Mouse (Mus musculus): Measurements from ENCODE around the gene Shbg. TPM values are rescaled to one million over a fixed set of nuclear protein-coding genes. Genes with fewer than 3 reads are reported as not detected.

Gene Shbg
- polyA plus RNA-seq, 1 experiment from 2014 or later = not detected

DNA sequence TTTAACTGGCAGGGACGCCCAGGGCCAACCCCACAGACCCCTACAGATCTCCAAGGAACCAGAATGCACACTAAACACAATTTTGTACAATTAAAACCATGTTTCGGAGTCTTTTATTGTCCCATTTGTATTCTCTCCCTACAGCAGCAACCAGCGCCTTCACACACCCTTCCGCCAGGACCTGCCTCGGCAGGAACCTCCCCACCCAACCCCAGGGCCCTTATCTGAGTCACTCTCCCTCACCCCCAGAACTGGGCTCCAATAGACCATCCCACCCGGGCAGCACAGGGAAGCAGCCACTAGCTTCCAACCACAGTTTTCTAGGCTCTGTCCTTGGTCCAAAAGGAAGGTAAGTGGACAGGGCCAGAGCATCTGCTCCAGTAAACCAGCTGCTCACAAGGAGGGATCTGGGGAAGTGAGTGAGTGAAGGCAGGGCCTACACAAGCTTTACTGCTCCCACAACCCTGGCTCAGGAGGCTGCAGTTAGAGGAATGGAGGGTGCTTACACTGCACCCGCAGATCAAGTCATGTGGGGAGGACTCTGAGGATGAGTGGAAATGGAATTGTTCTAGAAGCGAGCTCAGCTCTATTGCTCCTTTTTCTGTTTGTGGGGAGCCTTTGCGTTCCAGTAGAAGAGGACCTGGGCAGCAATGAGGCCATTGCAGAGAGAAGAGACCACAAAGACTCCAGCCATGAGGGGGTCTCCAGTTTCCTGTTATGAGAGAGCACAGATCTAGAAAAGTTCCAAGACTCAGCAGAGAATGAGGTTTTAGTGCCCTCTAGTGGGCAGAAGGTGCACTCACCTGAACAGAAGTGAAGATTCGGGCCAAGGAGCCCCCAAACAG, 39.1 kb upstream of the Shbg start:
- 77% methylated on average over 10 of the region's 10 CpGs for WGBS
- H3K27ac ChIP-seq = peak overlapping the region; percentile 11; the same call in 1 of the 2 replicates
- H3K4me3 ChIP-seq = no peak overlapping the region; the same call in 1 of the 2 replicates

DNA sequence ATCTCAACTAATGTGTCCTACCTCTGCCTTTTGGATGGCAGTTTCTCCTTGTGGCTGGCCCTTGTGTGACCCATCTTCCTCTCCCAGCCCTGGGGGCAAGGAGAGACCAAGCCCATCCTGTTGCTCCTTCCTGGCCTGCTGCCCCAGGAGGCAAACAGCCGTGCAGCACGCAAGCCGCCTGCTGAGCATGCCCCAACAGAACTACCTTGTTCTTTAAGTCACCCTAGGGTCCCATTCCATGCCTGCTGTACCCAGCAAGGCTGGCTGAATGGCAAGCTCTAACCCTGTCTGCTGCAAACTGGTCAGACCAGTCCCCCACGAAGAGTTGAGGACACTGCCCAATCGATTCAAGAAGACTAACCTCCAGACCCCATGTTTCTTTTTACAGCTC, 38.4 kb upstream of the Shbg start:
- Histone ChIP-seq H3K36me3 (peaks cover 75% of the 10 kb centered on the region), H3K27me3 (no peaks in the 10 kb centered on the region), H3K4me1 (peaks cover 24% of the 10 kb centered on the region), H3K9ac (peak overlapping the region; percentile 31; the same call in 1 of the 2 replicates), H3K27ac (no peak overlapping the region; the same call in 1 of the 2 replicates), H3K4me3 (no peak overlapping the region), H3K4me2 (replicated peaks) (peak overlapping the region; percentile 19; the same call in 1 of the 2 replicates), H3K9me3 (no peaks in the 10 kb centered on the region)
- 79% methylated on average over 5 of the region's 5 CpGs for WGBS
- no peak for ATAC-seq (ENCODE audit: low FRiP score, low read depth)

More for the DNA sequence above, 39.1 kb upstream of the Shbg start:
- no peak for ATAC-seq (ENCODE audit: low FRiP score, low read depth)
- peak overlapping the region; percentile 14; the same call in 1 of the 2 replicates for H3K4me2 ChIP-seq (replicated peaks)
- H3K9ac ChIP-seq = 0 out of 2 replicates have a peak overlapping the region, but pooled peaks have one; percentile 4
- H3K27me3 ChIP-seq = no peaks in the 10 kb centered on the region
- no peaks in the 10 kb centered on the region for H3K9me3 ChIP-seq
- peaks cover 68% of the 10 kb centered on the region for H3K36me3 ChIP-seq
- H3K4me1 ChIP-seq = peaks cover 32% of the 10 kb centered on the region

DNA sequence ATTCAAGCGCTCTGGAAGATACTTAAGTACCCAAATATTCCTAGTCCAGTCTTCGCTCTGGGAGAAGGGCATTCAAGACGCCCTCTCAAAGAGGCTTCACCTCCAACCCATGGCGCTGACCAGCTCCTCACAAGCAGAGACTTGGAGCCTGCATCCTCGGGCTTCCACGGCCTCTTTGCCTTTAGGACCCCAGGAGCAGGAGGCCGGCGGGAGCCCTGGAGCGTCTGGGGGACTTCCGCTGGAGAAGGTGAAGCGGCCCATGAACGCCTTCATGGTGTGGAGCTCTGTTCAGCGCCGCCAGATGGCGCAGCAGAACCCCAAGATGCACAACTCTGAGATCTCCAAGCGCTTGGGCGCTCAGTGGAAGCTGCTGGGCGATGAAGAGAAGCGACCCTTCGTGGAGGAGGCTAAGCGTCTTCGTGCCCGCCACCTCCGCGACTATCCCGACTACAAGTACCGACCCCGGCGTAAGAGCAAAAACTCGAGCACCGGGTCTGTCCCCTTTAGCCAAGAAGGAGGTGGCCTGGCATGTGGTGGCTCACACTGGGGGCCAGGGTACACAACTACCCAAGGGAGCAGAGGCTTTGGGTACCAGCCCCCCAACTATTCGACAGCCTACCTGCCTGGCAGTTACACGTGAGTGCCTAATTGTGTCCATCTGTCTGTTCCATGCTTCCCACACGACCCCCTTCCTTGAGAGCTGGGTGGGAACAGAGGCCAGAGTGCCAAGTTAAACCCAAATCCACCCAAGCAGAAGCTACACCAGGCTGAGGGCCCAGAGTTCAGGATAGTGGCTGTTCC, 37.8 kb upstream of the Shbg start, which contains the start of gene Sox15:
Sox15 (plus strand) TSS at position 51 of the 801 bp plus-strand sequence.
- Histone ChIP-seq H3K27ac (peak within 1 kb of the TSS; percentile 55; the same call in 1 of the 2 replicates), H3K4me2 (replicated peaks) (peak within 1 kb of the TSS; percentile 36), H3K4me3 (no peak within 1 kb of the TSS), H3K36me3 (peaks cover 81% of the 10 kb centered on the region), H3K27me3 (no peaks in the 10 kb centered on the region), H3K4me1 (peaks cover 24% of the 10 kb centered on the region), H3K9me3 (no peaks in the 10 kb centered on the region), H3K9ac (peak within 1 kb of the TSS; percentile 39)
- WGBS = 18% methylated on average over 34 of the region's 34 CpGs
- ATAC-seq (ENCODE audit: low FRiP score, low read depth) = peak; percentile 79

DNA sequence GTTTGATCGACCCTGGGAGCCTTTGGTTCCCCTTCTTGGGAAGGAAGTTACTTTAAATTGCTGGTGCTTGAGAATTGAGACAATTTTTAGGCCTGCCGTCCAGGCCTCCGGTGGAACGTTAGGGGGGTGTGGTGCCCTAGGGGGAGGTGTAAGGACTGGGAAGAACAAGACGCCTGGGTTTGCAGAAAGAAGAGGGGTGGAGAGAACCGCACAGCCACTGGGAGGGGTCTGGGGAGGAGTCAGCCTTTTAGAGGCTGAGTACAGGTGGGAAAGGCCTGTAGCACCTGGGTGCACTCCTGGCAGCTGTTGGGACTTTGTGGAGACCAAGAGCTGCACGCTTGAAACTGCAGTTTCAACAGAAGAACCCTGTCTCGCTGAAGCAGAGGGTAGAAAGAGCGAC, 37.1 kb upstream of the Shbg start:
- no peaks in the 10 kb centered on the region for H3K9me3 ChIP-seq
- H3K36me3 ChIP-seq = peaks cover 82% of the 10 kb centered on the region
- H3K4me3 ChIP-seq = no peak overlapping the region
- no peak for ATAC-seq (ENCODE audit: low FRiP score, low read depth)
- peaks cover 24% of the 10 kb centered on the region for H3K4me1 ChIP-seq
- H3K4me2 ChIP-seq (replicated peaks) = no peak overlapping the region
- H3K9ac ChIP-seq = peak overlapping the region; percentile 26; the same call in 1 of the 2 replicates
- H3K27me3 ChIP-seq = no peaks in the 10 kb centered on the region
- peak overlapping the region; percentile 55; the same call in 1 of the 2 replicates for H3K27ac ChIP-seq
- 24% methylated on average over 9 of the region's 9 CpGs for WGBS

DNA sequence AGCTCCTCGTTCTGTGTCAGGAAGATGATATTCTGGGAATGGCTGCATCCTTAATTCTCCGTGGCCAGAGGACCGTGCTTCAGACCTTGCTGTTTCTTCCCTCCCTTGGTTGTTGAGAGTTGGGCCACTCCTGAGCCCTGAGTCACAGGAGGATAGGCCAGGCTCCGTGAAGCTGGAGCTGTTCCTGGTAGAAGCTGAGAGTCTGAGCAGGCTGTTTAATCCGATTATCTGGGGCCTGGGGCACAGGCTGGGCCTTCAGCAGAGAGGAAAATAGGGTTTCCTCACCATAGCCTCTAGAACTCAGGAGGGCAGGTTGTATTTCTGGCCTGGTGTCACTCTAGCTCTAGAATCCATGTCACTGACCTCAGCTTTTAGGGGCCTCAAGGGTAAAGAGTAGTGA, 35.7 kb upstream of the Shbg start:
- Histone ChIP-seq H3K4me2 (replicated peaks) (no peak overlapping the region), H3K9ac (0 out of 2 replicates have a peak overlapping the region, but pooled peaks have one; percentile 36), H3K36me3 (peaks cover 83% of the 10 kb centered on the region), H3K9me3 (no peaks in the 10 kb centered on the region), H3K27me3 (no peaks in the 10 kb centered on the region), H3K4me3 (no peak overlapping the region), H3K4me1 (peaks cover 24% of the 10 kb centered on the region), H3K27ac (no peak overlapping the region)
- WGBS = 76% methylated on average over 5 of the region's 5 CpGs
- ATAC-seq (ENCODE audit: low FRiP score, low read depth) = no peak

DNA sequence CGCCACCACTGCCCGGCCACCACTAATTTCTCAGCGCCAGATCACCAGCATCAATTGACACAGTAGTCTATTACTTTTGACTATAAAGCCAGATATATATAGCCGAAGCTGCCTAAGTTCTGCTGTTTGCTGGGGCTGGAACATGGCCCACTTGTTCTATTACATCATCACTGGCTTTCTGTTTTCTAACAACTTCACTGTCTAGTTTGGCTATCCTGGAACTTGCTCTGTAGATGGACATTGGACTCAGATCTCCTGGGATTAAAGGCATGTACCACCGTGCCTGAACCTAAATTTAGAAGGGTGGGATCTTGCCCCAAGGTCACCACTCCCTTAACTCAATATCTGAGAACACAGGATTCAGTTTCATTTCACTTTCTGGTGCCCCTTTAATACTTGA, 28.2 kb upstream of the Shbg start:
- no peak for ATAC-seq (ENCODE audit: low FRiP score, low read depth)
- Histone ChIP-seq H3K9ac (no peak overlapping the region), H3K27ac (no peak overlapping the region), H3K4me2 (replicated peaks) (no peak overlapping the region), H3K27me3 (no peaks in the 10 kb centered on the region), H3K4me1 (no peaks in the 10 kb centered on the region), H3K36me3 (peaks cover 98% of the 10 kb centered on the region), H3K9me3 (no peaks in the 10 kb centered on the region), H3K4me3 (no peak overlapping the region)
- 92% methylated on average over 5 of the region's 5 CpGs for WGBS

DNA sequence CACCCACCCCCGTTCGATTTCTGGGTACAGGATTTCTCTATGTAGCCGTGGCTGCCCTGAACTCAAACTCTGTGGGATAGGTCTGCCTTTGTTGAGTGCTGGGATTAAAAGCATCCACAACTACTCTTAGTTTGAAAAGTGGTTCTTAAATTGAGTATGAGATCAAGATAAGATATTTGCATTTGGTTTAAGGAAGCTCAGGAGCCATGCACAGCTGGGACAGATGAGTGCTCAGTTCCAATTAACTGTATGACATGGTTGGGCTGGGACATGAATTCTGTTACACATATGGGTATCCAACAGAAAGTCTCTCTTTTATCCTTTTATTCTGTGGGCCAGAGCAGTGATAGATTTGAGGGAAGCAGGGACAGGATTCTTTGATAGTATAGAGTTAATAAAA, 17.8 kb upstream of the Shbg start:
- H3K36me3 ChIP-seq = peaks cover 36% of the 10 kb centered on the region
- no peak overlapping the region for H3K27ac ChIP-seq
- peaks cover 22% of the 10 kb centered on the region for H3K4me1 ChIP-seq
- WGBS = 88% methylated on average over 3 of the region's 3 CpGs
- H3K9ac ChIP-seq = 0 out of 2 replicates have a peak overlapping the region, but pooled peaks have one; percentile 4
- H3K9me3 ChIP-seq = no peaks in the 10 kb centered on the region
- H3K27me3 ChIP-seq = no peaks in the 10 kb centered on the region
- peak overlapping the region; percentile 79 for H3K4me2 ChIP-seq (replicated peaks)
- H3K4me3 ChIP-seq = no peak overlapping the region
- no peak for ATAC-seq (ENCODE audit: low FRiP score, low read depth)

DNA sequence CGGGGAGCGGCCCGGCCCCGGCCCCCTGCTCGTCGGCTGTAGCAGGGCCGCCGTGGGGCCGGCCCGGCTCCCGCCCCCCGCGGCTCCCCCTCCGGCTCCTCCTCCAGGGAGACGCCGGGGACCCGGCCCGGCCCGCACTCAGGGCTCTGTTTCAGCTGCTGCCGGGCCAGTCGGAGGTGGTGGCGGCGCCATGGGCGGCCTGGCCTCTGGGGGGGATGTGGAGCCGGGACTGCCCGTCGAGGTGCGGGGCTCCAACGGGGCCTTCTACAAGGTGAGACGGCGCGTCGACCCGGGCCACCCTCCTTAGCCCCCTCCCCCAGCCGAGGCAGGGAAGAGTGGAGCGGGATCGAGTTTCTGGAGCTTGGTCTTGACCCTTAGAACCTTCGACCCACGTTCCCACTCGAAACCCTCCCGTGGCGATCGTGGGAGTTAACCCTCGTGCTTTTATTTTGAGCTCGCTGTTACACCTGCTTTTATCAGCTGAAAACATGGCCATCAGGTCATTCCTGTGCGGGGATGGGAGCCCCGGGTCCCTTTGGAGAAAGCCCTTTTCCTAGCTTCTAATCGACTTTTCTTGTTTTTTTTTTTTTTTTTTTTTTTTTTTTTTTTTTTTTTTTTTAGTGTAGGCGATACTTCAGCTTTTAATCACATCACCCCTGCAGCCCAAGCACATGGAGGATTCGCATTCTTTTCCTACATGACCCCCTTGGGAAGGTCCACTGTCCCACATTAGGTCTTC, 15.6 kb upstream of the Shbg start:
- H3K27ac ChIP-seq = peak overlapping the region; percentile 94
- ATAC-seq (ENCODE audit: low FRiP score, low read depth) = peak; percentile 52
- peaks cover 22% of the 10 kb centered on the region for H3K4me1 ChIP-seq
- H3K9me3 ChIP-seq = no peaks in the 10 kb centered on the region
- H3K9ac ChIP-seq = peak overlapping the region; percentile 96
- no peaks in the 10 kb centered on the region for H3K27me3 ChIP-seq
- H3K36me3 ChIP-seq = peaks cover 19% of the 10 kb centered on the region
- H3K4me2 ChIP-seq (replicated peaks) = peak overlapping the region; percentile 79
- under 1% methylated on average over 36 of the region's 50 CpGs for WGBS
- peak overlapping the region; percentile 75 for H3K4me3 ChIP-seq

DNA sequence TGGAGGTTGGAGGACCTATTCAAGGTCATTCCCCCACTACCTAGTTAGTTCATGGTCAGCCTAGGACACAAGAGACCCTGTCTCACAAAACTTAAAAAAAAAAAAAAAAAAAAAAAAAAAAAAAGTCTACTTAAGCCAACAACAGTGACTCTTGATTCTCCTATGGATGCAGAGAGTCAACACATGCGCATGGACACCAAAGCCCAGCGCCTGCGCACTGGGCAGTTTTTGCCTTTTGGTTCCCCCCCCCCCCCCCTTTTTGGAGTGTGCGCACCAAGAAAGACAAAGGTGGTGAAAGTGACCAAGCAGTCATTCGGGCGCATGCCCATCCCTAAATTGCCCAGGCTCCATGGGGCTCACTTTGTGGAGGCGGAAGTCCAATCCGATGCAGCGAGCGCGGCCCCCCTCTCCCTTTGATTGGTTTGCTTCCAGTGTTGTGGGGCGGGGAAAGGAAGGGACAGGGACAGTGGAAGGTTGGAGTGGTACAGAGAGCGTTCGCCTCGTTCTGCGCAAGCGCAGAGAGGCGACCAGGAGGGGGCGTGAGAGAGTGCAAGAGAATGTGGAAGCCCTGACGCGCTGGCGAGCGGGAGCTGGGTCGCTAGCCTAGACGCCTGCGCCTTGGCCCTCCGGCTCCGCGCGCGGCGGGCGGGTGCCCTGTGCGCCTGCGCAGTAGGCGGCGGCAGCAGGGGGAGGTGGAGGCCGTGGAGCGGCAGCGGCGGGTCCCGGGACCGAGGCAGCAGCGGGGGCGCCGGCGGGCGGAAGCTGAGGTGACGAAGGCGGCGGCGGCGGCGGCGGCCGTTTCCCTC, 14.8 kb upstream of the Shbg start, which contains the start of gene Fxr2:
Fxr2 (plus strand) TSS at position 707 of the 806 bp plus-strand sequence.
- peak within 1 kb of the TSS; percentile 75 for H3K4me3 ChIP-seq
- peak within 1 kb of the TSS; percentile 79 for H3K4me2 ChIP-seq (replicated peaks)
- H3K36me3 ChIP-seq = peaks cover 14% of the 10 kb centered on the region
- ATAC-seq (ENCODE audit: low FRiP score, low read depth) = peak; percentile 98
- peaks cover 22% of the 10 kb centered on the region for H3K4me1 ChIP-seq
- H3K27me3 ChIP-seq = no peaks in the 10 kb centered on the region
- no peaks in the 10 kb centered on the region for H3K9me3 ChIP-seq
- 1% methylated on average over 37 of the region's 56 CpGs for WGBS
- H3K9ac ChIP-seq = peak within 1 kb of the TSS; percentile 96
- H3K27ac ChIP-seq = peak within 1 kb of the TSS; percentile 94

DNA sequence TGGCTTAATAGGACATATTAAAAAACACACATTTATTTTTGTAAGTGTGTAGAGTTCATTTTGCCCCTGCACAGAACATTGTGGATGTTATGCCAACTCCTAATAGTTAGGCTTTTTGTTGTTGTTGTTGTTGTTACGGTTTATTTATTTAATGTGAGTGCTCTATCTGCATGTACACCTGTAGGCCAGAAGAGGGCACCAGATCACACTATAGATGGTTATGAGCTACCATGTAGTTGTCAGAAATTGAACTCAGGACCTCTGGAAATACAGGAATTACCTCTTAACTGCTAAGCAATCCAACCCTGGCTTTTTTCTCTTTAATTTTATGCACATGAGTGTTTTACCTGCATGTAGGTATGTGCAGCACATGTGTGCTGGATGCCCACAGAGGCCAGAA, 12.1 kb upstream of the Shbg start:
- WGBS = 74% methylated on average over 1 of the region's 1 CpGs
- Histone ChIP-seq H3K9me3 (no peaks in the 10 kb centered on the region), H3K27ac (no peak overlapping the region), H3K4me1 (peaks cover 12% of the 10 kb centered on the region), H3K9ac (no peak overlapping the region), H3K4me2 (replicated peaks) (no peak overlapping the region), H3K27me3 (no peaks in the 10 kb centered on the region), H3K4me3 (no peak overlapping the region), H3K36me3 (no peaks in the 10 kb centered on the region)
- no peak for ATAC-seq (ENCODE audit: low FRiP score, low read depth)

DNA sequence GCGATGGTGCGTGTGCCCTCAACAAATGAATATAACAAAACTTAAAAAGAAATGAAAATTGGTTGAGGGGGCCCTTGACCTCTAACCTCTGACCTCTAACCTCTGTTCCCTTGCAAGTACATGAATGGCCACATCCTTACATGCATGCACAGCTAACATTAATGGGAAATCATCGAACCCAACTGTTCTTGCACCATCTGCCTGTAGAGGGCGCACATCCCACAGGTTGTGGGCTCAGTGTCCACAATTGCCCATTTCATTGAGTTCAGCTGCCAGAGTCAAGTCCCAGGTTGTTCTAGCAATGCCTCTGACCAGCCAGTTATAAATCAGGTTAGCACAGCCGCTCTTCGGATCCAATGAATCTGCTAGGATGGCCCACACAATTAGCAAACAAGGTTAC, 10.6 kb upstream of the Shbg start:
- no peaks in the 10 kb centered on the region for H3K4me1 ChIP-seq
- H3K27me3 ChIP-seq = no peaks in the 10 kb centered on the region
- H3K4me2 ChIP-seq (replicated peaks) = no peak overlapping the region
- H3K9ac ChIP-seq = no peak overlapping the region
- no peak overlapping the region for H3K27ac ChIP-seq
- no peak overlapping the region for H3K4me3 ChIP-seq
- no peaks in the 10 kb centered on the region for H3K9me3 ChIP-seq
- 34% methylated on average over 6 of the region's 6 CpGs for WGBS
- H3K36me3 ChIP-seq = no peaks in the 10 kb centered on the region
- no peak for ATAC-seq (ENCODE audit: low FRiP score, low read depth)

Data from limb, embryonic 13.5 days (tissue).